Mouse (Mus musculus) liver, postnatal 0 days (tissue): ENCODE results near the gene A930033H14Rik. TPM values are rescaled to one million over a fixed set of nuclear protein-coding genes. Genes with fewer than 3 reads are reported as not detected.

ENCODE experiments used
- ATAC-seq: fragments of 200-750 bp; cut with Nextera tagmentation; 2 replicates; pipeline ENCODE4 v1.8.0; 2017; ENCODE audit warnings: mild to moderate bottlenecking, moderate library complexity
- DNase-seq: peaks from one replicate; pipeline ENCODE4 v3.0.0-alpha.2; 2016
- H3K27ac ChIP-seq: fragments of 300-500 bp; sonication (generic); 2 replicates; pipeline ENCODE4 v1.5.1; 2014; ENCODE audit warnings: antibody characterized with exemption, moderate library complexity, mild to moderate bottlenecking, low read depth
- H3K27me3 ChIP-seq: fragments of 300-500 bp; sonication (generic); 2 replicates; pipeline ENCODE4 v1.6.1; 2014; ENCODE audit warnings: low read length, control low read depth, mixed read lengths; ENCODE audit not compliant: insufficient read depth
- H3K36me3 ChIP-seq: fragments of 300-500 bp; sonication (generic); replicated peaks from 2 replicates; pipeline ENCODE4 v1.6.1; 2014; ENCODE audit warnings: mild to moderate bottlenecking, control low read depth, low read length, moderate library complexity, mixed read lengths; ENCODE audit not compliant: insufficient read depth
- H3K4me1 ChIP-seq: fragments of 300-500 bp; sonication (generic); 2 replicates; pipeline ENCODE4 v1.6.1; 2014; ENCODE audit warnings: antibody characterized with exemption, mild to moderate bottlenecking, control low read depth; ENCODE audit not compliant: insufficient read depth
- H3K4me2 ChIP-seq: fragments of 300-500 bp; sonication (generic); 2 replicates; pipeline ENCODE4 v1.6.1; 2014; ENCODE audit warnings: low read depth, mild to moderate bottlenecking, low read length, moderate library complexity, mixed read lengths
- H3K4me3 ChIP-seq: fragments of 300-500 bp; sonication (generic); 2 replicates; pipeline ENCODE4 v1.5.1; 2014; ENCODE audit warnings: low read depth, low read length
- H3K9ac ChIP-seq: fragments of 300-500 bp; sonication (generic); replicated peaks from 2 replicates; pipeline ENCODE4 v1.6.1; 2014; ENCODE audit warnings: mild to moderate bottlenecking, moderate library complexity
- H3K9me3 ChIP-seq: fragments of 300-500 bp; sonication (generic); 2 replicates; pipeline ENCODE4 v1.6.1; 2016; ENCODE audit warnings: mild to moderate bottlenecking, control low read depth, low read length, mixed read lengths
- CTCF ChIP-seq: sonication (generic); IDR thresholded peaks from 2 replicates; pipeline ENCODE4 v1.5.1; 2016; ENCODE audit warnings: antibody characterized with exemption, low read depth
- EP300 ChIP-seq: IDR thresholded peaks from 2 replicates; pipeline ENCODE4 v1.6.1; 2016; ENCODE audit warnings: antibody characterized with exemption, low read depth, mild to moderate bottlenecking
- WGBS: fragments of 180-500 bp; shearing (Covaris S2); extraction: QIAGEN DNeasy Blood & Tissue Kit; methylation state at CpG from one replicate; pipeline ENCODE4 v1.1.7; 2014; ENCODE audit not compliant: insufficient replicate concordance; 5-methylcytosine and 5-hydroxymethylcytosine counted together
- polyA plus RNA-seq: library from polyadenylated mRNA; unstranded; fragments of >200 nt; fragmentation: Nextera tagmentation; extraction: Ambion mirVana; gene quantifications from 2 replicates; pipeline ENCODE4 v1.2.1, GENCODE M21; 2015

A930033H14Rik gene
- 0.89 and 1.2 TPM in 2 replicates for polyA plus RNA-seq

DNA sequence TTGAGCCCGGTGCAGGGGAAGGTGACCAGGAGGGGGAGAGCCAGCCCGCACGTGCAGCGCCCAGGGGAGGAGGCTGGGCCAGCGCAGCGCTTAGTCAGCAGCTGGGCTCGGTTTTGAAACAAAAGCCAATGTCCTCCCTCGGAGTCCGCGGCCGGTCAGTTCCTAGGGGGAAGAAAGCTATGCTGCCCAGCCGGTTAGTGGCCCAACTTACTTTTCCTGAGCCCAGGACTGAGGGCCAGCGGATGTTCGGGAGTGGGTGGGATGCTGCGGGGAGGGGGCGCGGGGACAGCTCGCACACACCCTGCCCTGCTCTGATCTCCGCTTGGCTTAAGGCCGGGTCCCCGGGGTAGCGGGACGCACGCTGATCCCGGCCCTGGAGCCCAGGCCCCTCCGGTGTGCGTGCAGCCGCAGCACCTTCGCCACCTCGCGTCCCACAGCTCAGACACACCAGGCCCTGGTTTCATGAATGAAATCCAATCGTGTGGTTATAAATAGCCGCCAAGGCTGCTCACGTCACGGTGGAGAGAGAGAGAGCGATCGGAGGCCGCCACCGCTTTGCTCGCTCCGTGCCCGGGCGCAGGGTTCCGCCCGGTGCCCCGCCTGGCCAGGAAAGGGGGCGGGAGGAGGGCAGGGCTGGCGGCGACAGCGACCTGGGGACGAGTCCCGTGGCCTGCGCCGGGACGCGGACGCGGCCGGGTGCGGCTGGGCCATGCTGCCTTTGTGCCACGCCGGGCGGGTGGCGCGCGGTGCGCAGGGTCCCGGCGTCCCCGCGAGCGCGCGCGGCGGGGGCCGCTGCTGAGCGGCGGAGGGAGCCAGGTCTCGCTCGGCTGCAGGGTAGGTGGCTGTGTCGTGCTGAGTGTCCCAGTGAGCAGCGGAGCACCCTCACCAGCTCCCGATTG, at the start of gene A930033H14Rik:
TSS of gene A930033H14Rik (minus strand) at position 557 of the 899 bp plus-strand sequence.
- Histone ChIP-seq H3K4me1 (peaks cover 48% of the 10 kb centered on the region), H3K9ac (peak within 1 kb of the TSS; percentile 79), H3K4me3 (peak within 1 kb of the TSS; percentile 65), H3K36me3 (peaks cover 16% of the 10 kb centered on the region), H3K27me3 (no peaks in the 10 kb centered on the region), H3K27ac (peak within 1 kb of the TSS; percentile 98), H3K9me3 (no peaks in the 10 kb centered on the region), H3K4me2 (peak within 1 kb of the TSS; percentile 96)
- peak; percentile 89 for DNase-seq
- peak; percentile 91 for ATAC-seq
- no peak for TF ChIP-seq EP300
- TF ChIP-seq CTCF = 0 out of 2 replicates have a peak, but pooled peaks have one; percentile 1
- WGBS = 1% methylated on average over 50 of the region's 84 CpGs

DNA sequence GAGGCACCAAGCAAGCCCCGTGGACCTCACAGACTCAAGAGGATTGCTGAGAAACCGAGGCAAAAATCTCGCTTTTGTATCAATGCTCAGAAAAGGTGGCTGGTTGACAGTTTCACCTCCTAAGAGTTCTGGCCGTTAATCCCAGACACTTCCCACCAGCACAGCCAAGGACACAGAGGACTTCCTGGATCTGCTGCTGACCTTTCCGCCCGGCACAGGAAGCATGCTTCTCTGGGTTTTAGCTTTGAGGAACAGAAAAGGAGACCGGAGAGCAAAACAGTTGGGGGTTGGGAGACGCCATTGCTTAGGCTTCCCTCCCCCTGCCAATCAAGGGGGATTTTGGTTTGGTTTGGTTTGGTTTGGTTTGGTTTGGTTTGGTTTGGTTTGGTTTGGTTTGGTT, 47.0 kb upstream of the A930033H14Rik start:
- H3K9ac ChIP-seq = no peak overlapping the region
- no peaks in the 10 kb centered on the region for H3K27me3 ChIP-seq
- 73% methylated on average over 8 of the region's 8 CpGs for WGBS
- H3K36me3 ChIP-seq = peaks cover 8% of the 10 kb centered on the region
- H3K27ac ChIP-seq = peak overlapping the region; percentile 56
- H3K9me3 ChIP-seq = no peaks in the 10 kb centered on the region
- peaks cover 28% of the 10 kb centered on the region for H3K4me1 ChIP-seq
- DNase-seq = no peak
- H3K4me3 ChIP-seq = no peak overlapping the region
- TF ChIP-seq EP300 (no peak), CTCF (no peak)
- ATAC-seq = no peak
- no peak overlapping the region for H3K4me2 ChIP-seq

DNA sequence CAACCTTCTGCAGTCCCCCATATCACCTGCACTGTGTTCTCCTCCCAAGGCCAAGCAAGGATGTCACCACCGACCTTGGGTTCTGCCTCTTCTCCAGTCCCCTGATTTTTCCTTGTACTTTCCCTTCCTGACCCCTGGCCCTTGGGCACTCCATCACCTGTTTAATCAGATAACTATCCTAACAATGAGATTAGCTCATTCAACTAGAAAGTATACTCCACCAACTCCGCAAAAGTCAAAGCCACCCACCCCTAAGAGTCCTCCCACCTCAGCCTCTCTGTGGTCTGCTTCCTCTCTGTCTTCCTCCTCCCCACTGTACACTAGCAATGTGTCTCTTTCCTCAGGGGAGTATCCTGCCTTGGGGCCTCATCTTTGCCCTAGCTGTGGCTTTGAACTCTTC, 46.3 kb upstream of the A930033H14Rik start:
- peaks cover 29% of the 10 kb centered on the region for H3K4me1 ChIP-seq
- DNase-seq (no peak), ATAC-seq (no peak)
- H3K27ac ChIP-seq = peak overlapping the region; percentile 56
- H3K4me3 ChIP-seq = no peak overlapping the region
- 39% methylated on average over 2 of the region's 2 CpGs for WGBS
- H3K9ac ChIP-seq = no peak overlapping the region
- H3K27me3 ChIP-seq = no peaks in the 10 kb centered on the region
- TF ChIP-seq EP300 (no peak), CTCF (no peak)
- peaks cover 8% of the 10 kb centered on the region for H3K36me3 ChIP-seq
- H3K4me2 ChIP-seq = no peak overlapping the region
- H3K9me3 ChIP-seq = no peaks in the 10 kb centered on the region

DNA sequence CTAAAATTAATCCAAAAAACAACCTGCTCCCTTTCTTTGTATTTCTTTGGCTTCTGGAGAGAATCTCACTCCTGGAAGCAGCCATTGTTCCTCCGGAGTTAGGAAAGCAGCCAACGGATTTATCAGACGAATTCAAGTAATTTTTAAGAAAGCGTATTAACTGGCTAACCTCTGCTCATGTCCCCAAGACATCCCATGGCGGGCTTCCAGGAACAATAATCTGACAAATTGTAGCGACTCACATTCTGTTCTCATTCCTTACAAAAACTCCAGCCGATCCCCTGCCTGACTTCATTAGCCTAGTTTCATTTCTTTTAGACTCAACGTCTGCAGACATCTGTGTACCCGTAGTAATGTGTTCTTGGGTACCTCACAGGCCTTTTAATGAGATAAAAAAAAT, 45.7 kb upstream of the A930033H14Rik start:
- Histone ChIP-seq H3K4me2 (no peak overlapping the region), H3K36me3 (peaks cover 8% of the 10 kb centered on the region), H3K4me3 (no peak overlapping the region), H3K9ac (no peak overlapping the region), H3K27me3 (no peaks in the 10 kb centered on the region), H3K4me1 (peaks cover 30% of the 10 kb centered on the region), H3K27ac (peak overlapping the region; percentile 56), H3K9me3 (no peaks in the 10 kb centered on the region)
- 71% methylated on average over 9 of the region's 9 CpGs for whole genome bisulfite sequencing
- ATAC-seq (no peak), DNase-seq (no peak)
- TF ChIP-seq EP300 = no peak
- no peak for TF ChIP-seq CTCF

DNA sequence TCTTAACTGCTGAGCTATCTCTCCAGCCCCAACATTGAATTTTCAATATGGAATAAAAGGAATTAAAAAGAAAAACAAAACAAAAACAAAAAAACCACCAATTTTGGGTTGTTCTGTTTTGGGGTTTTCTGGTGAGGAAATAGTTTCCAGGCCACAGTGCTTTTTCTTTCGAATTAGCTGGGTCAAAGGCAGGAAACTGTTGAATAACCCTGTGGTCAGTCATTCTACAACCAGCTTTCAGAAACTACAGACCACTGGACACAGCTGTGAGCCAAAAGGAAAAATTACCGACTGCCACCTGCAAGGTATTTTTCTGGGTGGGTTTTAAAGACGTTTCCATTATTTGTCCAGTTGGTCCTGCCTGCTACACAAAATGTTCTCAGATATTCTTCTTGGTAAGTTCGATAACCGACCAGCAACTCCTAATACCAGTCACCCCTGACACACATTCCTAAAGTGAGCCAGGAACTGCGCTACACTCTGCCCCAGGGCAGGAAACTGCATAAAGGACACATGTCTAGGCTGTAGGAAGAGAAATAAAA, 44.8 kb upstream of the A930033H14Rik start:
- no peak for TF ChIP-seq EP300
- H3K27me3 ChIP-seq = no peaks in the 10 kb centered on the region
- 57% methylated on average over 6 of the region's 6 CpGs for WGBS
- no peak overlapping the region for H3K4me3 ChIP-seq
- peaks cover 8% of the 10 kb centered on the region for H3K36me3 ChIP-seq
- H3K4me1 ChIP-seq = peaks cover 33% of the 10 kb centered on the region
- H3K27ac ChIP-seq = 0 out of 2 replicates have a peak overlapping the region, but pooled peaks have one; percentile 25
- no peak for ATAC-seq
- H3K9me3 ChIP-seq = no peaks in the 10 kb centered on the region
- no peak overlapping the region for H3K9ac ChIP-seq
- H3K4me2 ChIP-seq = no peak overlapping the region
- no peak for DNase-seq

DNA sequence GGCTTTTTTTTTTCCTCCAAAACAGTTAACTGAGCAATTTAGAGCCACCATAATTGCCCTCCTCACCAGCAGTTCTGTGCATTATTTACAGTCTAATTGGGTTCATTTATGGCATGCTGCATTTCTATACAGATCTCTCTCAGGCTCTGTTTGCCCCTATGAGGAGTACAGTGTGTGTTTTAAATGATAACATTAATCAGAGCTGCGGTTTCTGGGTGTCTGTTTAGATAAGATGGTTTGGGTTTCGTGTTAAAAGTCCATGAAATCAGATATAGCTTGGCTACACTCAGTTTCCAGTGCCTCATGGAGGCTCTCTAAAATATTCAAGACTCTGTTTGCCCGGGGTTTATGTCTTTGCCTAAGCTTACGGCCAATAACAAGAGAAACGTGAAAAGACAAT, 42.7 kb upstream of the A930033H14Rik start:
- DNase-seq (no peak), ATAC-seq (no peak)
- TF ChIP-seq EP300 (peak; percentile 86), CTCF (no peak)
- Histone ChIP-seq H3K4me1 (peaks cover 31% of the 10 kb centered on the region), H3K27me3 (no peaks in the 10 kb centered on the region), H3K9ac (no peak overlapping the region), H3K9me3 (no peaks in the 10 kb centered on the region), H3K36me3 (peaks cover 14% of the 10 kb centered on the region), H3K4me2 (no peak overlapping the region), H3K27ac (no peak overlapping the region), H3K4me3 (no peak overlapping the region)
- WGBS = 43% methylated on average over 5 of the region's 5 CpGs
